Mouse (Mus musculus) left cerebral cortex, adult 11 months (tissue): ENCODE data around the gene Nfx1.

ENCODE experiments used
- DNase-seq: peaks from one replicate; pipeline ENCODE4 v3.0.0; 2022; ENCODE audit warnings: low spot score

Gene Nfx1

DNA sequence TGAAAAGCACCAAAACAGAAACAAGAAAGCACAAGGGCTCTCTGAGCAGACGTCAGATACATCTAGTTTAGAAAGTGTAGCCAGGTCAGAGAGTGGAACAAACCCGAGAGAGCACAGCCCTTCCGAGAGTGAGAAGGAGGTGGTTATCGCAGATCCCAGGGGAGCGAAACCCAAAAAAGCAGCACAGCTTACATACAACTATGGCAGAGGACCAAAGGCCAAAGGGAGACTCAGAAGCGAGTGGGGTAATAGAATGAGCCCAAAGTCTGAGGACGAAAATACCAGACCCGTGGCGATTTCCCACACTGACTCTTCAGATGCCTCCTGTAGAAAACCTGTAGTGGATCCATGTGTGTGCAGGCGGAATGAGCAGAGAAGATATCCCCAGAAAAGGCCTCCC is 5.9 kb downstream of the Nfx1 start:
- no peak for DNase-seq

DNA sequence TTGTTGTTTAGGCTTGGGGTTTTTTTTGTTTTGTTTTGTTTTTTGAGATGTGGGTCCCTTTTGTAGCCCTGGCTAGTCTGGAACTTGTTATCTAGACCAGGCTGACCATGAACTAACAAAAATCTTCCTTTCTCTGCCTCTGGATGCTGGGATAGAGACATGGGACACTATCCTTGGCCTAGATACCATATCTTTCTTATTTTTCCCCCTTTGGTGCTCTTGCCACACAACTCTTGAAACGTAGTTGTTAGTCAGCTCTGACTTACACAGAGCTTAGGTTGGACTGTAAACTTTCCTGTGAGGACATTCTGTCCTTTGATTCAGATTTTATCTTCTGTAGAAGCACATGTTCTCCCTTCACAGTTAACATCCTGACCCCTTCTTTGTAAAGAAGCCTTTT is 8.7 kb downstream of the Nfx1 start:
- DNase-seq, result no peak

DNA sequence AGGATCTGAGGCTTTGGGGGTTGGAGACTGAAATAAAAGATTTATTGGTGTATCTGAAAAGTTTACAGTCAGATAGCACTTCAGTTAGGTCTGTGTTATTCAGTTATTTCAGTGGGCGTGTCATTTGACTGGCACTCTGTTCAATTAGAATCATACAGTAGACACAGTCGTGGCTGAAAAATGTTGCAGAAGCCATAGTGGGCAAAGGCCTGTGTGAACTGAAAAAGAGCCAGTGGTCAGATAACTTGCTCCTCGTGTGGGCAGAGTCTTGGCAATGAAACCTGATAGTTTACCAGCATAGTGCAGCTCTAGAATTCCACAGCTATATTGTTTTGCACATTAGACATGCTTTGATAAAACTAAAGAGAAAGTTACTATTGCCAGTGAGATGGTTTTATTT is 11.8 kb downstream of the Nfx1 start:
- no peak for DNase-seq

DNA sequence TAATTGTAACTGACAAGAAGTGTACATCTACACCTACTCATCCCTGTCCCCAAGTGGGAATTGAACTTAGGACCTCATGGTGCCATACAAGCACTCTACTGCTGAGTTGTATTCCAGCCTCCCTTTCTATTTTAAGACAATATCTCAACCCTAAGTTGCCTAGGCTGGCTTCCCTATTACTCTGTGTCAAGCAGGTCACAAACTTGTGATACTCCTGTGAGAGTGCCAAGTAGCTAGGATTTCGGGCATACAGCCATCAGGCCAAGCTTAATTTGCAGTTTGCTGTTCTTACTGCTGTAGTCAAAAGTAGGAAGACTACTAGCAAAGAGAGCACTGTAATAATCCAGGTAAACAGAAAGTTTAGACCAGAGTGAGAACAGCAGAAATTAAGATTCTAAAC is 13.0 kb downstream of the Nfx1 start:
- no peak for DNase-seq

DNA sequence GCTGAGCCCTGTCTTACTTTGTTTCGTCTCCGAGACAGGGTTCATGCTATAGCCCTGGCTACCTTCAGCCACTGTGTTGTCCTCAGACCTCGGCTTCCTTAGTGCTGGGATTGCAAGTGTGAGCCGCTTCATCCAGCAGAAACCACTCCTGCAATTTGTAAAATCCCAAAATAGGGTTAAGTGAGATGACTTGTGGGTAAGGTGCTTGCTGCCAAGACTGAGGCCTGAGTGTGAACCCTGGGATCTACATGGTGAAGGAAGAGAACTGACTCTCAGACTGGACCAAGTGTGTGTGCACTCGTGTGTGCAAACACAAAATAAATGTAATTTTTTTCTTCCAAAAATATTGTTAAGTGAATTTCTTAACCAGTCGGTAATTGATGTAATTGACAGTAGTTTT is 18.9 kb downstream of the Nfx1 start:
- no peak for DNase-seq

DNA sequence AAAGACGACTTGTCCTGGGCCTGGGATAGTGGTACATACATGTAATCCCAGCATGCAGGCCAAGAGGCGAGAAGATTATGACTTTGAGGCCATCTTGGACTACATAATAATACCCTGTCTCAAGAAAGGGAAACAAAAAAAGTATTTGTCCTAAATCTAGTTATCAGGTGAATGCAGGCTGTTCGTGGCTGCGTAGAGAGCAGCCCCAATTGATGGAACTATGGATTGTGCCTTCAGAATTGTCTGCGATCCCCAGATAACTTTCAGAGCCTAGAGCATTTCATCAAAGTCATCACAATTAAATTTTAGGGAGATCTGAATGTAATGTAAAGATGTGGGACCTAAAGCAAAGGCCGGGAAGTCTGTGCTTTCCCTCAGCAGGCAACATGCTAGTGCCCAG is 25.6 kb downstream of the Nfx1 start:
- DNase-seq, result no peak

DNA sequence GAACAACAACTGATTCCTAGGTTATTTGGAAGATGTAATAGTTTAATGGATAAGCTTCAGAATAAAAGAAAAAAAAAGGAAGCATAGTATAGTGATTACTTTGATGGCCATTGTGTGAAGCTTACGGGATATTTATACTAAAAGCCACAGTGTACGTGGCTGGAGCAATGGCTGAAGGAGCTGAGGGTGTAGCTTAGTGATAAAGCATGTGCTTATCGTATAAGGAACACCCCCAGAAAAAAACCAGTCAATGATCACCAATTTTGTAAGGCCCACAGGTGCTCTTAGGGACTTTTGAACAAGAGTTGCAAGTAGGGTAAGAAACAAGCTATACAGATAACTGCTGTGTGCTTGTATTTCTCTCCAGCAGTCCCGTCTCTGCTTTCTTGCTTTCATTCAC is 27.2 kb downstream of the Nfx1 start:
- DNase-seq, result no peak

DNA sequence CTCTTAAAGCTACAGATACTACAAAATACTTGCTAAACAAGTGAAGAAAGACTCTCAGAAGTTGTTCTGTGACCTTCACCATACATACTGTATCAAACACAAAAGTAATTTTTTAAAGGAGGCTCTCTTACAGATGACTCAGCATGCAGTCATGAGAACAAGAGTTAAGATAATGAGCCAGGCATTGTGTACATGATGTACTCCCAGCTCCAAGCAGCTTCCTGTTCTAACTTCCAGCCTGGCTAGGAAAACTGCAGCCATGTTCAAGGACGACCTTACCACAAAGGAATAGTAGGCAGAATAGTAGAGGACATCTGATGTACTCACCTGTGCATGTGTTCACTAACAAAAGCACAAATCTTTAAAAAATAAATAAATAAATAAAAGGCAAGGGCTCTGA is 29.6 kb downstream of the Nfx1 start:
- no peak for DNase-seq

DNA sequence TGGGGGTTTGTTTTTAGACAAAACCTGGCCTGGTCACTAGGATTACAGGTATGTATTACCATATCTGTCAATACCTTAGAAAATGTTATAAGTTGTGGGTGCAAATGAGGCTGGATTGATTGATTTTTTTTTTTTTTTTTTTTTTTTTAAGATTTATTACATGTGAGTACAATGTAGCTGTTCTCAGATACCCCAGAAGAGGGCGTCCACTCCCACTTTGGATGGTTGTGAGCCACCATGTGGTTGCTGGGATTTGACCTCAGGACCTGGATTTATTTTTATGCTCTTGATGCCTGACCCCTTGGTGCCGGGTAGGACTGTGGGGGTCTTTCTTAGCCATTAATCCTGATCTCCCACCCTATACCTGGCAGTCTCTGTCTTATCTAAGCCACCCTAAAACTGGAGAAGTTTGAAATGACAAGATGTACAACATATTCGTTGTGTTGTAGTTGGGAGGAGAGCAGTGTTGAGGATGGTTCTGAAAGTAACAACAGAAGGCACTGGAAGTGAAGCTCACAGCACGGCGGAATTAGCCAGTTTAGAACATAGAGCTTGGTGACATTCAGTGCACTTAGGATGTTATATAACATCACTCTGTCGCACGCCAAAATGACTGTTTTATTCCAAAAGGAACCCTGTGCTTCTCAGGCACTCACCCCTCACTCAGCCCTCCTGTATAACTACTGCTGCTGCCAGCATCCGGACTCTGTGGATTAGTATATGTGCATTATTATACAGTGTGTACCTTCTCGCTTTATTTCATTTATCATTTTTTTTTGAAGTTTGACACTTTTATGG is 30.3 kb downstream of the Nfx1 start:
- DNase-seq, result no peak

DNA sequence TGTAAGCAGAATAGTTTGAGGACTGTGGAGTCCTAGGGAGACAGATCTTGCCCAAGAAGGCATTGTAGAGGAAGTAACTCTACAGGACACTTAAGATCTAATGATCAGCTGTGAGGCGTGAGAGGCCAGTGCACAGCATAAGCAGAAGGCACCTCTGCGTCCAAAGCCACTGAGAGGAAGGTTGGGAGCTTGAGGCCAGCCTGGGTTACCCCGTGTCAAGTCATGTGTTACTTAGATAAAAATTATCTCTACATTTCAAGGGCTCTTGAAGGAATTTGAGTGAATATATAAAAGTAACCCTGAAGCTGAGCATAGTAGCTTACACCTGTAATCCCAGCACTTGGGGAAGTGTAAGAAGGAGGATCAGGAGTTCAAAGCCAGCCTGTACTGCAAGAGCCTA is 42.6 kb downstream of the Nfx1 start:
- DNase-seq, result no peak

DNA sequence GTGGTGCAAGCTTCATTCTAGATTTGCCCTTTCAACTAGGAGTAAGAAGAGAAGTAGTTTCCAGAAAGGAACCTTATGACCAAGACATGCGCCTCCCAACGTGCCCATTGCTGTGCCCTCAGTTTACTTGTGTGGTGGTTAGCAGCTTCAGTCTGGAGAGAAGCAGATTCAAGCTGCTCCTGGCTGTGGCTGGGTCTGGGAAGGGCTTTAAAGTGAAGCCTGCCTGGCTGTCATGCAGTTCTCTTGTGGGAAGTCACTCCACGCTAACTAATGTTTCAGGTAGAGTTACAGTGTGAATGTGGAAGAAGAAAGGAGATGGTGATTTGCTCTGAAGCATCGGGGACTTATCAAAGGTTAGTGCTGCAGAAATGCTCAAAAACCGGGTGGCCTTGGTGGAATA is 45.1 kb downstream of the Nfx1 start:
- DNase-seq, result no peak

DNA sequence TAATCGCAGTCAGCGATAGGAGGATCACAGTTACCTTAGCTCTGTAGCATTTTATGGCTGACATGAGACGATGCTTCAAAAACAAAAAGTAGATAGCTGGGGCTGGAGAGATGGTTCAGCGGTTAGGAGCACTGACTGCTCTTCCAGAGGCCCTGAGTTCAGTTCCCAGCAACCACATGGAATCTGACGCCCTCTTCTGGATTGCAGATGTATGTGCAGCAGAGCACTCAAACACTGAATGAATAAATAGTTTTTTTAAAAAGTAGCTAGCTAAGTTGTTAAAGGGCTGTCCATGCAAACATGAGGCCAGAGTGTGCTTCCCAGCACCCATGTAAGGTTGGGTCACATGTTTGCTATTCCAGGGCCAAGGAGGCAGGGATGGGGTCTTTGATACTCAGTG is 50.4 kb downstream of the Nfx1 start:
- no peak for DNase-seq

DNA sequence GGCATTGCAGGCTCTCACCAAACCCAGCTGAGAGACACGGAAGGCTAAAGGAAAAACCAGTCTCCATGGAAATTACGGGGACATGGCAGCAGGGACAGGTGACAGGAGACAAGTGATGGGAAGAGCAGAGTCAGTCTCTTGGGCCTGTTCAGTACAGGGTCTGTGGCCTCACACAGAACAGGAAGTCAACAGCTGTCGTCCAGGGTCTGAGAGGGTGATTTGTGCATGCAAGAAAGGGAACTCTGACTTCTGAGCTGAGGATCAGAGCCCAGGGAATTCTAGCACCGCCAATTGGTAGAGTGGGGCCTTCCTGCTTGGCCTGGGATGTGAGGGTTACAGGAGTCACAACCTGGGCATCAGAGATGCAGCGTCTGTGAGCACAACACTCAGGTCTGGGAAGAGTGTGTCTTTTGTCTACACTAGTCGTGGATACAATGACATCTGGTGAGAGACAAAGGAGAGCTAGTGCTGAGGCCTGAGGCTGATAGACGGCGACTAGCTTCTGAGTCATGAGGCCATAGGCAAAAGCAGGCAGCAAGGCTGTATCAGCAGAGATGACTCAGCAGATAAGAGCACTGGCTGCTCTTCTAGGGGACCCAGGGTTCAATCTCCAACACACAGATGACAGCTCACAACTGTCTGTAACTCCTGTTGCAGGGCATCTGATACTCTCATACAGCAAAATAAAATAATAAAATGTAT is 55.5 kb downstream of the Nfx1 start:
- DNase-seq, result no peak

DNA sequence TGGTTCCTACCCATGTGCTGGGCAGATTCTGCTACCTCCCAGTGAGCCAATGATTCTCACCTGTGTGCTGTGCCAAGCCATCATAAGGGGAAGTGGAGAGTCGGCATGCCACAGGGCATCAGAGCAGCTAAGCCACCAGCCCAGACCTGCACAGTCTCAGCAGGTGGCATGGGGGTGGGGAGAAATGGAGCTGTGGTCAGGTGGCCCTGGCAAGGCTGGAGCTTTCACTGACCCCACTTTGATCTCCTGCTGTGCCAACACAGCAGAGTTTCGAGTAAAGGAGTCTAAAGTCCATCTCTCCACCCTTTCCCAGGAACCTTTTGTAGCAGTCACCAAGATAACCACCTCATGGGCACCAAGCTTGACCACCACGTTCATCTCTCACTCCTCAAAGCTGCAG is 57.2 kb downstream of the Nfx1 start:
- DNase-seq, result no peak

DNA sequence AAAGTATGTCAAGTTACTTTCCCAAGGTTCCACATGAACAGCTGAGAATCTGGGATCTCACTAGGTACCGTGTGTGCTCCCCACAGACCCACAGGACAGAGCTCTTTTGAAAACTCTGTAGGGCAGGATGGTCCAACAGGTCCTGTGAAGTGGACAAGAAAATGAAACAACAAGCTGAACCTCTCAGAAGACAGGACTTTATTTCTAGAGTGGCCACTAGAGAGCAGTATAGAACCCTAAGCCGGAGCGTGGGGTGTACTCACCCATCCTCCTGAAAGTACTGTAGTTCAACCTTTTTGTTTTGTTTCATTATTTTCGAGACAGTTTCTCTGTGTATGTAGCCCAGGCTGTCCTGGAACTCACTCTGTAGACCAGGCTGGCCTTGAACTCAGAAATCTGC is 57.6 kb downstream of the Nfx1 start:
- no peak for DNase-seq

DNA sequence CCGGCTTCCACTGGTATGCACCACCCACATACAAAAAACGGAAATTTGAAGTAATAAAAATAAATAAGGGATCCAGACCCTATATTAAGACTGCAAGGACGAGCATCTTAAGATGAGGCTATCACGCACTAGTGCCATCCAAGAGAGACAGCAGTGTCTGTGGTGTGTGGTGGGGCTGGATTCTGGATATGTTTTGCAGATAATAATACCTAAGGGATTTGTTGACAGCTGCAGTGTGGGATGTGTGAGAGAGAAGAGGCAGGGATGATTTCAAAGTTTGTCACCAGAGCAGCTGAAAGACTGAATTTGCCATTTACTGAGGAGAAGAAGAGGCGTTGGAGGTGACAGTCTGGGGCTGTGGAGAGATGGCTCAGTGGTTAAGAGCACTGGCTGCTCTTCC is 58.7 kb downstream of the Nfx1 start:
- peak; percentile 62 for DNase-seq

DNA sequence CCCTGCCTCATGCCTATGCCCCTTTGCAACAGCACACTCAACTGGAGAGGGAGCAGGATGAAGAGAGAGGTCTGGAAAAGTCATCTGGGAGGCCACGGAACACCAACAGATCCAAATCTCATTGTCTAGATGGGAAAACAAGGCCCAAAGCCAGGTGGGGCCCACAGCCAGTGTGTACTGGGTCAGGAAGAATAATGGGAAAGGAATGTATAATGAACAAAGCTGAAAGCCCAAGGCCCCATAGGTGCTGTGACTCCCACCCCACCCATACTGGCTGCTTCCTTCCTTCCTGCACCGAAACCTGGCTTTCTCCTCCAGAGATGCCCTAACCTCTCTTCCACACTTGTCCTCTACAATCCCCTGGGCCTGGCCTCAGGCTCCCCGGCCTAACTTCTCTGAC is 60.5 kb downstream of the Nfx1 start:
- no peak for DNase-seq

DNA sequence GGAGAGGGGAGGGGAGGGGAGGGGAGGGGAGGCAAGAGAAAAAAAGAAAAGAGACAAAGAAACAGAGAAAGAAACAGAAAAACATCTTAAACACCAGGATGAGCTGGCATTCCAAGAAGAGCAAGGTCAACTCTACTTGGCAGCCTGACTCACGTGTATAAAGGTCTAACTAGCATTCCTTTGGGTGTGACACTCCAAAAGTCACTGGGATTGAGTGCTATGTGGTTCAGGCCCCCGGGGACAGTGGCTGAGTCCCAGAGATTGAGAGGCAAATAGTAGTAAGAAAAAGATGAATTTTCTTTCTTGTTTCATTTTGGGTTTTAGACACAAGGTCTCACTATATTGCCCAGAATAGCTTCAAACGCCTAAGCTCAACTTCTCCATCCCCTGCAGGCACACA is 67.2 kb downstream of the Nfx1 start:
- DNase-seq, result no peak

DNA sequence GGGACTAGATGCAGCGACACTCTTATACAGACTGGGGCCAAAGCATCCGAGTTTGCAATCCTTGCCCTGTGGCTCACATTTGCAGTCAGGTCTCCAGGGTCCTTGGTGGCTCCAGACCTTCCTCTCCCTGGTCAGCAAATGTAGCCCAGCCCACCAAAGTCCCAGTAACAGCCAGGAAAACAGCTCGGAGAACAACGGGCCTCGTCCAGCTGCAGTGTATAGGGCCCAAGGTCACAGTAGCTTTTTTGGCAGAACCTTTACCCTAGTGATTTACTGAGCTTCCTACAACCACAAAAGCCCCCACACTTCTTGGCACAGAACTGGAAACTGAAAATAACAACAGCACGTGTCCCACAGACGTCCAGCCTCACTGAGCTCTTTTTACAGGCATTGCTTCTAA is 70.3 kb downstream of the Nfx1 start:
- DNase-seq, result no peak

DNA sequence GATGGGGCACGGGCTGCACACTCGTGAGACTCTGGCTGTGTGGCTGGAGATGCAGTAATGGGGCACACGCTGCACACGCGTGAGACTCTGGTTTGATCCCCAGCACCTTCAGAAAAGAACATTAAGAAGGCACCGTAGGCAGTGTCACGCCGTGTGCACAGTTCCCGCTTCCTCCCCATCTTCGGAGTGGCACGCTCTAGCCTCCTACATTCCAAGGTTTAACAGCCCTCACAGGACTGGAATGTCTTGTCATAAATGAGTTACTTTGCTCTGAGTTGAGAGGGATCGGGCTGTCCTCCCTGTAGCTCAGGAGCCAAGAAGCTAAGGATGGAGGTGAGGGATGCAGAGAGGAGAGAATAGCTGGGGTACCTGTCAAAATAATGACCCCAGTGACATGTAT is 72.2 kb downstream of the Nfx1 start:
- DNase-seq, result no peak

DNA sequence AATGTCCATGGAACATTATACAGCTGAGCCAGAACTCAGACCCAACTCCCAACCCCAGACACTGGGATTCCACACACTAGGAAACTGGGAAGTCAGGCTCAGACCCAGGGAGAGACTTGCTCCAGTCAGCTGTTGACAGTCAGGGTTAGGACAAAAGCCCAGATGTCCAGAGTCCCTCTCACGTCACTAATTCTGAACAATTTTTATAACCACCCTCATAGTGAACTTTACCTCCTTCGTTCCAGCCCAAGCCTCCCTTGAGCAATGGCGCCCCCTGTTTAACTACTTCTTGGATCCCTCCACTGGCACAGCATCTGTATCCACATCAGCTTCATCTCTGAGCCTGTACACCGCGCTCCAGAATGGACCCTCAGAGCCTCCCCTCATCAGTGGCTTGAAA is 73.3 kb downstream of the Nfx1 start:
- no peak for DNase-seq

DNA sequence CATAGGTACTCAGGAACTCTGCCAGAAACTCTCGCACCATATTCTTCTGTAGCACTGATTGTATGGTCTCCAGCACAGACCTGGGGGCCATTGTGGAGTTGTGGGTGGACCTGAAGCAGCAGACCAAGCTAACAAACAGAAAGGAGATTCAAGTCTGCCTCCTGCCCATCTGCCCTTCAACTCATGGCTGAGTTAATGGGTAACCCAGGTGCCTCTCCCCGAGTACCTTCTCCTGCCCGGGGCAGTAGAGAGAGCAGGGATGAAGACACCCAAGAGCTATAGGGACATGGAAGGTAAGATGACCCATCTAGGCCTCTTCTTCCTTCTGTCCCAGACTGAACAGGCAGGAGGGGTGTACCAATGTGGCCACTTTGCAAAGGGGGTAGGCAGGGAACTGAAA is 74.6 kb downstream of the Nfx1 start:
- no peak for DNase-seq

DNA sequence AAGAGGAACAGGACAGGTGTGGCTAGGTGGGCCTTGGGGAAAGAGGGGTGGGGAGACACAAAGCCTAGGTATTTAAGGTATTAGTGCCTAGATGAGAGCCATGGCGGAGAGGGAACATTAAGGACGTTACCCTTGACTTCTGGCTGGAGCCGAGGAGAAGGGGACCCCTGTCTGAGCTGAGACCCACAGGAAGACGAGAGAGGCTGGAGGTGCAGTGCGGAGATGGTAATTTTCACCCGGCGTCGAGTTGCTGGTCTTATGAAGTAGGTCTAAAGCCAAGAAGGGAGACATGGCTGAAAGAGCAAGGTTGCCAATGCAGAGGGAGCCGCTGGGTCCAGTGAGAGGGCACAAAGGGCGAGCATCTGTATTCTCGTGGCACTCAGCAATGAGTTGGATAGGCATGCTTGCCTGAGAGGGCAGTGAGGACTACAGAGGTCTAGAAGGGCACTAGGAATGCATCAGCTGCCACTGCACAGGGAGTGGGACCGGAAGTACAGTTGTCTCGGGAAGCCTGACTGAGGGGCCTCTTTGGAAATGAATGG is 75.6 kb downstream of the Nfx1 start:
- no peak for DNase-seq
